Mouse (Mus musculus): ENCODE data around the gene Zfr2.

DNA sequence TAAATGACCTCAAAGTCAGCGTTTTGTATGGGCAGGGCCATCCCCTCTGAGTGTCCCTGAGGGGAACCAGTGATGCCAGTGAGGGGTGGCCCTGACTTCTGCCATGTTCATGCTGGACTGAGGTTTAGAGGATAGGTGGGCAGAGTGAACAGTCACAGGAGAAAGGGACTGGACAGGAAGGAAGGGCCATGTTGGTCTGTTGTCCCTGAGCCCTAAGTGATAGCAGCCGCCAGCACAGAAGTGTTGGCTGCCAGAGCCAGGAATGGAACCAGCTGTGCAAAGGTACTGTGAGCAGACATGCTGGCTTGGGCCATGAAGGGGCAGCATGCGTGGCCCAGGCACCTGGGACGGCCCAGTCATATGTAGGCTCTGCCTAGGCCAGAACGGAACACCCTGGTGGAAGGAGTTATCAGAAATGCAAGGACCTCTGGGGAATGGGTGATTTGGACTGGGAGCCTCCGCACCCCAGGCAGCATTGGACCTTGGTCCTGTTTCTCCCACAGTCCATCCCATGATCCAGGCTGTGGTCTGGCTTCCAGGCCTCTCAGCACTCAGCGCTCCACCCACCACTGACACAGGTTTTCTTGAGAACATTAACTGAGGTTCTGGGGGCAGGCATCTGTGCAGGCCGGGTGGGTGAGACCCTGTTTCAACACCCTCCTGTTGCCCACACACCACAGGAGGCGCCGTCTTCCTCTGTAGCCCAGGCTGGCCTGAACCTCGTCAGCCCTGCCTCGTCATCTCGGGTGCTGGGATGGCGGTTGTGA lies 66.8 kb downstream of the Zfr2 start:
- TF ChIP-seq CTCF (IDR thresholded peaks at IDR 0.05; ENCODE audit: control insufficient read depth, insufficient read depth, insufficient read length) (no peak), MAX (IDR thresholded peaks at IDR 0.05) (no peak), MYOG (IDR thresholded peaks at IDR 0.05; ENCODE audit: control insufficient read depth, extremely low read depth, insufficient read length) (no peak), MYOD1 (IDR thresholded peaks at IDR 0.05; ENCODE audit: control insufficient read depth, insufficient read length, low read depth) (no peak), USF1 (IDR thresholded peaks at IDR 0.05; ENCODE audit: low read depth) (no peak), FOSL1 (IDR thresholded peaks at IDR 0.05; ENCODE audit: insufficient read depth, low read length, poor library complexity, severe bottlenecking) (no peak), CEBPB (IDR thresholded peaks at IDR 0.05; ENCODE audit: low read depth) (no peak)
